Mouse (Mus musculus): Measurements from ENCODE around the gene Palld. TPM values are rescaled to one million over a fixed set of nuclear protein-coding genes. Genes with fewer than 3 reads are reported as not detected.

Palld gene
- polyA plus RNA-seq, 1 experiment from 2014 or later, result 18.1 TPM

- Histone ChIP-seq H3K4me1 (replicated peaks) (peaks cover 15% of the 10 kb centered on the region), H3K9me3 (no peaks in the 10 kb centered on the region), H3K27ac (replicated peaks) (peak overlapping the region; percentile 65), H3K9ac (peak overlapping the region; percentile 44), H3K27me3 (no peaks in the 10 kb centered on the region), H3K4me2 (peak overlapping the region; percentile 86), H3K4me3 (peak overlapping the region; percentile 56), H3K36me3 (no peaks in the 10 kb centered on the region)
- no peak; the same call in 1 of the 2 replicates for ATAC-seq (ENCODE audit: low FRiP score, low read depth)
- 7% methylated on average over 8 of the region's 8 CpGs for WGBS
Measured at GRCm38 (mm10) chr8:61760190-61760578, 142.3 kb downstream of the Palld start.

- Histone ChIP-seq H3K9me3 (no peaks in the 10 kb centered on the region), H3K27ac (replicated peaks) (peak overlapping the region; percentile 65), H3K9ac (peak overlapping the region; percentile 44), H3K36me3 (no peaks in the 10 kb centered on the region), H3K4me1 (replicated peaks) (peaks cover 15% of the 10 kb centered on the region), H3K4me2 (peak overlapping the region; percentile 86), H3K4me3 (peak overlapping the region; percentile 56), H3K27me3 (no peaks in the 10 kb centered on the region)
- WGBS, result under 1% methylated on average over 43 of the region's 44 CpGs
- peak; percentile 89 for ATAC-seq (ENCODE audit: low FRiP score, low read depth)
Measured at GRCm38 (mm10) chr8:61759327-61760189, 142.9 kb downstream of the Palld start.

- Histone ChIP-seq H3K9me3 (no peaks in the 10 kb centered on the region), H3K27ac (replicated peaks) (no peak overlapping the region; the same call in 1 of the 2 replicates), H3K4me1 (replicated peaks) (peaks cover 15% of the 10 kb centered on the region), H3K4me3 (peak overlapping the region; percentile 56; the same call in 1 of the 2 replicates), H3K27me3 (no peaks in the 10 kb centered on the region), H3K4me2 (peak overlapping the region; percentile 86), H3K9ac (no peak overlapping the region), H3K36me3 (no peaks in the 10 kb centered on the region)
- ATAC-seq (ENCODE audit: low FRiP score, low read depth), result 0 out of 2 replicates have a peak, but pooled peaks have one; percentile 50
- 12% methylated on average over 8 of the region's 8 CpGs for WGBS
Measured at GRCm38 (mm10) chr8:61758686-61759326, 143.7 kb downstream of the Palld start.

- peak; percentile 13; the same call in 1 of the 2 replicates for ATAC-seq (ENCODE audit: low FRiP score, low read depth)
- 41% methylated on average over 18 of the region's 18 CpGs for WGBS
Measured at GRCm38 (mm10) chr8:61756971-61757965, 145.2 kb downstream of the Palld start.

GRCm38 (mm10) chr8:61755186-61755585, 147.3 kb downstream of the Palld start:
- ATAC-seq (ENCODE audit: low FRiP score, low read depth), result no peak
- H3K4me2 ChIP-seq, result no peak overlapping the region
- no peak overlapping the region for H3K4me3 ChIP-seq
- no peaks in the 10 kb centered on the region for H3K36me3 ChIP-seq
- no peaks in the 10 kb centered on the region for H3K9me3 ChIP-seq
- no peaks in the 10 kb centered on the region for H3K27me3 ChIP-seq
- peaks cover 10% of the 10 kb centered on the region for H3K4me1 ChIP-seq (replicated peaks)
- H3K9ac ChIP-seq, result no peak overlapping the region
- WGBS, result 88% methylated on average over 2 of the region's 2 CpGs
- no peak overlapping the region for H3K27ac ChIP-seq (replicated peaks)

More at GRCm38 (mm10) chr8:61756971-61757965, 145.2 kb downstream of the Palld start:
- Histone ChIP-seq H3K4me3 (no peak overlapping the region), H3K9ac (no peak overlapping the region), H3K4me2 (peak overlapping the region; percentile 86), H3K27ac (replicated peaks) (no peak overlapping the region), H3K4me1 (replicated peaks) (peaks cover 15% of the 10 kb centered on the region), H3K9me3 (no peaks in the 10 kb centered on the region), H3K27me3 (no peaks in the 10 kb centered on the region), H3K36me3 (no peaks in the 10 kb centered on the region)

GRCm38 (mm10) chr8:61747070-61747469, 155.4 kb downstream of the Palld start:
- H3K27me3 ChIP-seq, result no peaks in the 10 kb centered on the region
- no peak for ATAC-seq (ENCODE audit: low FRiP score, low read depth)
- WGBS, result 96% methylated on average over 5 of the region's 5 CpGs
- H3K27ac ChIP-seq (replicated peaks), result no peak overlapping the region
- 0 out of 2 replicates have a peak, but pooled peaks cover 4% of the 10 kb centered on the region for H3K4me1 ChIP-seq (replicated peaks)
- no peaks in the 10 kb centered on the region for H3K36me3 ChIP-seq
- no peak overlapping the region for H3K4me3 ChIP-seq
- H3K9ac ChIP-seq, result no peak overlapping the region
- H3K4me2 ChIP-seq, result no peak overlapping the region
- H3K9me3 ChIP-seq, result no peaks in the 10 kb centered on the region

GRCm38 (mm10) chr8:61745181-61745980, 157.1 kb downstream of the Palld start:
- no peak overlapping the region for H3K27ac ChIP-seq (replicated peaks)
- no peaks in the 10 kb centered on the region for H3K27me3 ChIP-seq
- no peak for ATAC-seq (ENCODE audit: low FRiP score, low read depth)
- H3K4me3 ChIP-seq, result no peak overlapping the region
- H3K9me3 ChIP-seq, result no peaks in the 10 kb centered on the region
- 0 out of 2 replicates have a peak, but pooled peaks cover 4% of the 10 kb centered on the region for H3K4me1 ChIP-seq (replicated peaks)
- no peak overlapping the region for H3K4me2 ChIP-seq
- 55% methylated on average over 10 of the region's 10 CpGs for whole genome bisulfite sequencing
- H3K36me3 ChIP-seq, result no peaks in the 10 kb centered on the region
- no peak overlapping the region for H3K9ac ChIP-seq

- Histone ChIP-seq H3K9me3 (no peaks in the 10 kb centered on the region), H3K27ac (replicated peaks) (no peak overlapping the region), H3K4me3 (no peak overlapping the region), H3K27me3 (no peaks in the 10 kb centered on the region), H3K4me1 (replicated peaks) (0 out of 2 replicates have a peak, but pooled peaks cover 4% of the 10 kb centered on the region), H3K4me2 (no peak overlapping the region), H3K9ac (no peak overlapping the region), H3K36me3 (no peaks in the 10 kb centered on the region)
- WGBS, result 90% methylated on average over 6 of the region's 6 CpGs
- no peak for ATAC-seq (ENCODE audit: low FRiP score, low read depth)
Measured at GRCm38 (mm10) chr8:61743764-61744562, 158.5 kb downstream of the Palld start.

GRCm38 (mm10) chr8:61737465-61737864, 165.0 kb downstream of the Palld start:
- H3K4me1 ChIP-seq (replicated peaks), result no peaks in the 10 kb centered on the region
- H3K4me2 ChIP-seq, result no peak overlapping the region
- no peak overlapping the region for H3K9ac ChIP-seq
- H3K27ac ChIP-seq (replicated peaks), result no peak overlapping the region
- no peaks in the 10 kb centered on the region for H3K36me3 ChIP-seq
- 95% methylated on average over 4 of the region's 4 CpGs for WGBS
- H3K9me3 ChIP-seq, result no peaks in the 10 kb centered on the region
- no peaks in the 10 kb centered on the region for H3K27me3 ChIP-seq
- no peak for ATAC-seq (ENCODE audit: low FRiP score, low read depth)
- H3K4me3 ChIP-seq, result no peak overlapping the region

- Histone ChIP-seq H3K9me3 (no peaks in the 10 kb centered on the region), H3K4me2 (no peak overlapping the region), H3K27me3 (no peaks in the 10 kb centered on the region), H3K9ac (no peak overlapping the region), H3K4me3 (no peak overlapping the region), H3K36me3 (no peaks in the 10 kb centered on the region), H3K27ac (replicated peaks) (no peak overlapping the region), H3K4me1 (replicated peaks) (no peaks in the 10 kb centered on the region)
- 74% methylated on average over 8 of the region's 8 CpGs for WGBS
- no peak for ATAC-seq (ENCODE audit: low FRiP score, low read depth)
Measured at GRCm38 (mm10) chr8:61736739-61737243, 165.7 kb downstream of the Palld start.
